Mouse (Mus musculus) testis, adult 2 months (tissue): ENCODE measurements around the gene Nat8. TPM values are rescaled to one million over a fixed set of nuclear protein-coding genes. Genes with fewer than 3 reads are reported as not detected.

Experiments used
- H3K27ac ChIP-seq: fragments of 200-500 bp; 2 replicates; pipeline ENCODE4 v1.5.1; 2012; ENCODE audit warnings: low read depth, low read length; ENCODE audit not compliant: control insufficient read depth, insufficient read depth
- H3K27me3 ChIP-seq: fragments of 200-500 bp; 2 replicates; pipeline ENCODE4 v1.6.1; 2012; ENCODE audit warnings: mild to moderate bottlenecking, low read length, moderate library complexity; ENCODE audit not compliant: control insufficient read depth, insufficient read depth
- H3K36me3 ChIP-seq: fragments of 200-500 bp; 2 replicates; pipeline ENCODE4 v1.6.1; 2012; ENCODE audit warnings: mild to moderate bottlenecking, low read length; ENCODE audit not compliant: control insufficient read depth, insufficient read depth
- H3K4me1 ChIP-seq: fragments of 200-500 bp; 2 replicates; pipeline ENCODE4 v1.6.1; 2012; ENCODE audit warnings: low read length; ENCODE audit not compliant: control insufficient read depth, insufficient read depth
- H3K4me3 ChIP-seq: fragments of 200-500 bp; 2 replicates; pipeline ENCODE4 v1.5.1; 2012; ENCODE audit warnings: low read depth, mild to moderate bottlenecking, low read length, moderate library complexity, mixed read lengths; ENCODE audit not compliant: control insufficient read depth
- CTCF ChIP-seq: fragments of 200-500 bp; IDR thresholded peaks from 2 replicates; pipeline ENCODE4 v1.5.1; 2012; ENCODE audit warnings: low read depth, mild to moderate bottlenecking, inconsistent platforms, low read length, moderate library complexity; ENCODE audit not compliant: control insufficient read depth, insufficient read depth, insufficient replicate concordance
- POLR2A ChIP-seq: fragments of 200-500 bp; IDR thresholded peaks from 2 replicates; pipeline ENCODE4 v1.6.1; 2012; ENCODE audit warnings: low read depth, mild to moderate bottlenecking, inconsistent platforms, low read length, moderate library complexity; ENCODE audit not compliant: control insufficient read depth
- polyA plus RNA-seq: library from polyadenylated mRNA; depleted of rRNA; stranded (reverse); fragments of >200 nt; gene quantifications from 2 replicates; pipeline ENCODE4 v1.2.3, GENCODE M21; 2012

Nat8 gene
- polyA plus RNA-seq, 1 experiment, result 10.7 TPM

DNA sequence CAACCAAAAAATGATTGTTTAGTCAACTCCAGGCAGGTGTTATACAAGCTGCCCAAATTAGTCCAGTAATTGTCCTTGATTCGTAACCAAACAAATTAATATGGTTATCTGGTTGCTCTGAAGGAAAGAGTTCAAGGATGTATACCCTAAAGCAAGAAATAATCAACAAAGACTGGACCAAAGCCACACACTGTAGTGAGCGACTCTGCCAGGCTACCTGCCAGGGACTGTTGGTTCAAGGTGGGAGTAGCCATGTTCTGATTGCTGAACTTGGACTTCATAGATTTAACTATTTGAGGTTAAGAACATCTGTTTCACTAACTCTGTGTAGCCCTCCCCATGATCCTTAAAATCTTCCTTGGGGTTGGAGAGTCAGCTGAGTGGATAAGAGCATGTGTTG lies 31.3 kb upstream of the Nat8 start:
- no peaks in the 10 kb centered on the region for H3K27me3 ChIP-seq

DNA sequence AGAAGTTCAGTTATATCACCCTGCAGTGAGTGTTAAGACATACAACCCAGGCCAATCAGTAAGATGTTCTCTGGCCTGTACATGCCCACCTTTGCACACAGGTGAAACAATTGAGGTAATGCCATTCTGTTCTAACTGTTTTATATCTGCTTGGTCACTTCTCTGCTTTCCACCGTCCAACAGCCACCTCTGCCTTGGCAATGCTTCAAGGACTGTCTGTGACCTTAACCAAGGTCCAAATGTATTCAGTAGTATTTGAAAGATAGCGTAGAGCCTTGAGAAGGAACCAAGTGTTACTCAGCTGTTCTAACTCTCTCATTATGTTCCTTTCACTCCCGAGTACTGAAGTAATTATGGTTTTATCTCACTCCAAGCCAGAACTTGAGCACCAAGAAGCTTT lies 30.7 kb upstream of the Nat8 start:
- Histone ChIP-seq H3K36me3 (no peaks in the 10 kb centered on the region), H3K4me1 (no peaks in the 10 kb centered on the region)

More for the DNA sequence above, 31.3 kb upstream of the Nat8 start:
- Histone ChIP-seq H3K36me3 (no peaks in the 10 kb centered on the region), H3K4me3 (no peak overlapping the region), H3K4me1 (no peaks in the 10 kb centered on the region), H3K27ac (peak overlapping the region; percentile 17; the same call in 1 of the 2 replicates)
- TF ChIP-seq POLR2A, result no peak

GRCm38 (mm10) chr6:85861247-85861646 lies 29.4 kb upstream of the Nat8 start:
- Histone ChIP-seq H3K4me1 (no peaks in the 10 kb centered on the region), H3K27ac (no peak overlapping the region), H3K4me3 (no peak overlapping the region), H3K36me3 (no peaks in the 10 kb centered on the region), H3K27me3 (no peaks in the 10 kb centered on the region)
- TF ChIP-seq CTCF (no peak), POLR2A (no peak)

More for the DNA sequence above, 30.7 kb upstream of the Nat8 start:
- Histone ChIP-seq H3K27me3 (no peaks in the 10 kb centered on the region), H3K27ac (peak overlapping the region; percentile 62; the same call in 1 of the 2 replicates), H3K4me3 (no peak overlapping the region)
- no peak for TF ChIP-seq CTCF
- TF ChIP-seq POLR2A, result no peak

GRCm38 (mm10) chr6:85856194-85856678 lies 24.4 kb upstream of the Nat8 start:
- H3K36me3 ChIP-seq, result no peaks in the 10 kb centered on the region
- TF ChIP-seq POLR2A (no peak), CTCF (no peak)
- H3K27ac ChIP-seq, result peak overlapping the region; percentile 55
- H3K4me3 ChIP-seq, result no peak overlapping the region
- H3K4me1 ChIP-seq, result no peaks in the 10 kb centered on the region
- H3K27me3 ChIP-seq, result no peaks in the 10 kb centered on the region

- TF ChIP-seq CTCF (no peak), POLR2A (no peak)
- H3K27me3 ChIP-seq, result no peaks in the 10 kb centered on the region
- no peaks in the 10 kb centered on the region for H3K36me3 ChIP-seq
- H3K4me3 ChIP-seq, result no peak overlapping the region
- H3K4me1 ChIP-seq, result no peaks in the 10 kb centered on the region
- no peak overlapping the region for H3K27ac ChIP-seq
These were observed 21.6 kb upstream of the Nat8 start for GRCm38 (mm10) chr6:85853481-85853880.

DNA sequence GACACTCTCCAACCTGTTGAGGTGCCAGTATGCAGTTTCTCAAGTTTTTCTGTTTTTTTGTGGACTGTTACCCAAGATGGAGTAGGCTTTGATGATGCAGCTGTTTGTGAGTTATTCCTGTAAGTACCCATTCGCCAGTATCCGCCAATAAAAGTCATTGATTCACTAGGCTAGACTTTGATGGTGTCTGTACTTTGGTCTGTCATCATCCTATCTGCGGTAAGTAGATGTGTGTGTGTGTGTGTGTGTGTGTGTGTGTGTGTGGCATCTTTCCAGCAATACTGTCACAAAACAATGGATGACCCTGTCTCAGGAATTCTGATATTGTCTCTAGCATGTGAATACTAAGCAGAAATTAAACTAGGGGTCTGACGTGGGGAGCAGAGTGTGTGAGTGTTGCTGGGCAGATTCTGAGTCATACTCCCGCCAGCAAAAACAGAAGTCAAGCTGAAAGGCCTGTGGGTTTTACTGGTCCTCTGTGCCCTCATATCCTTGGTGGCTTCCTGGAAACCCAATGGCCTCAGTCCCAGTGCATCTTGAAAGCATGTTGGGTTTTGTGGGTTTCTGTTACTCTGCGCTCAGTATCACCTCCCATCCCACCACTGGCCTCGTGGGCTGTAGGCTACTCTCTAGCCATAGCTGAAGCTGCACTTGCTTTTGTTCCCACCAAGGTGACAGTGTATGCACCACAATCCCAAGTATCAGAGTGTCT lies 19.3 kb upstream of the Nat8 start:
- H3K27ac ChIP-seq, result no peak overlapping the region
- H3K4me3 ChIP-seq, result no peak overlapping the region
- no peaks in the 10 kb centered on the region for H3K36me3 ChIP-seq
- TF ChIP-seq CTCF, result no peak
- no peaks in the 10 kb centered on the region for H3K4me1 ChIP-seq
- H3K27me3 ChIP-seq, result no peaks in the 10 kb centered on the region

DNA sequence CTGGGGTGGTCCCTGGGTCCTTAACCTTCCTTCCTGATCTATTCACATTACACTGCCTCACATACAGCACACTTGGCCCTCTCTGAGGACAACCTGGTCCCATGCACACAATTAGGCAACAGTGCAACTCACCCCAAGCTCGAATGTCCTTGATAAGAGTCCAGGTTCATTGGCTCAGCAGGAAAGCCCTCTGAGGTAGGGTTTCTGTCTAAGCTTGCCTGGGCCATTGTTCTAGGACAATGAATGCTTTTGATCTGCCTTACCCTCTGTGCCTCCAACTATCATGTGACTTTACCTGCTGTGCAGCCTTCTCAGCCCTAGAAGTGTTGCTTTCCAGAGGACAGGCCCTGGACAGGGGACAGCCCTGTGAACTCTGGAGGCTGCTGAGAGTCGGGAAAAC lies 17.4 kb upstream of the Nat8 start:
- no peaks in the 10 kb centered on the region for H3K4me1 ChIP-seq
- TF ChIP-seq CTCF (no peak), POLR2A (no peak)

More for the DNA sequence above, 17.4 kb upstream of the Nat8 start:
- no peak overlapping the region for H3K27ac ChIP-seq
- H3K4me3 ChIP-seq, result no peak overlapping the region
- no peaks in the 10 kb centered on the region for H3K36me3 ChIP-seq
- H3K27me3 ChIP-seq, result no peaks in the 10 kb centered on the region
